Mouse (Mus musculus) layer of hippocampus, adult 8-10 months (tissue): ENCODE results near the gene Coq10b. TPM values are rescaled to one million over a fixed set of nuclear protein-coding genes. Genes with fewer than 3 reads are reported as not detected.
"Not testable (repeated sequence)": the region's sequence is repeated elsewhere in the genome, so short reads cannot be mapped to it uniquely, and the experiment has no call there.

Experiments
- DNase-seq, 2 experiments: peaks; one replicate each; pipeline ENCODE4 v3.0.0; 2022; ENCODE audit warnings: low spot score in 2 of 2
- total RNA-seq, 4 experiments: library from RNA; stranded (reverse); gene quantifications; 2 replicates each; pipeline ENCODE4 v1.2.4; 2022

Coq10b gene
- total RNA-seq, 4 experiments from 2014 or later = 20.4 to 25.3 (median 23.6) TPM

- no peak for DNase-seq
Measured at GRCm38 (mm10) chr1:55055322-55056115, 2.9 kb downstream of the Coq10b start.

DNA sequence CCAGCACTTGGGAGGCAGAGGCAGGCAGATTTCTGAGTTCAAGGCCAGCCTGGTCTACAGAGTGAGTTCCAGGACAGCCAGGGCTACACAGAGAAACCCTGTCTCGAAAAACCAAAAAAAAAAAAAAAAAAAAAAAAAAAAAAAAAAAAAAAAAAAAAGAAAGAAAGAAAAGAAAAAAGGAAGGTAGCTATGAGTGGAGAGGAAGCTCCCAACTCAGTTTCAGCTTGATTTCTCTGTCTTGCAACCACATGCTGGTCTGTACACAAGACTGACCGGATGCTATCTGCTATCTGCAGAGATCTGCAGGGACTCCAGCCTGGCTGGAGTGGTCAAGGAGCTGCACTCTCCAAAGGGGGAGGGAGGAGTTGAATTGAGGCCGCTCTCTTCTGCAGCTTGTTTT, 5.8 kb downstream of the Coq10b start:
- DNase-seq = not testable (repeated sequence)

DNA sequence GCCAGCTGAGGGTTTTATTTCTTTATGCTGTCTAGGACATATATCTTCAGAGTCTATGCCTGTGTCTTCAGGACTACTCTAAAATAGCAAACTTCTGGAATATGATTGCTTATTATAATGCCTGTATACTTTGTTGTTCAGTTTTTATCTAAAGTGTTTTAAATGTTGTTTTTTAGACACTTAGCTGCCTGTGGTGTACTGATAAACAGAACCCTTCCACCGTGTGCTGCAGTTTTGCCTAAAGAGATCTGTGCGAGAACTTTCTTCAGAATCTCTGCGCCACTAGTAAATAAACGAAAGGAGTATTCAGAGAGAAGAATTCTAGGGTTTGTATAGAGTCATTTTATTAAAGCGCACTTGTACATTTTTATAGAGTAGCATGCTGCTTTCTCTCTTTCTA, 8.5 kb downstream of the Coq10b start:
- no peak for DNase-seq

GRCm38 (mm10) chr1:55061772-55062171, 9.2 kb downstream of the Coq10b start:
- DNase-seq = no peak

DNA sequence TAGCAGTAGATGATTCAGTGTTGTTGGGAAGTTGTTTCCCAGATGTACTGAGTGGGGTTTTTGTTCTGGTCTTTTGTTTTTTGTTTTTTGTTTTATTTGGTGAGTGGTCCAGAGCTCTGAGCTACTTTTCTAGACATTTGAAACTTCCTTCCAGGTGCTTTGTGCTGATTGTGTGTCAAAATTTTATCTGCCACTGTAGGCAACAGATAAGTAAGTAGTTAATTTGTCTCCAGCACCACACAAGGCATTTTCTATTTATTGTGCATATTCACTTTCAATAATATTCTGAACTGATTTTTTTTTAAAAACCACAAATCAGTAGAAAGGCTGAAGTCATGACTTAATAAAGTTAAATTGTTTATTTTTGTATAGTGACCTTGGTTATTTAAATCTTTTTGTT, 19.8 kb downstream of the Coq10b start:
- not testable (repeated sequence) for DNase-seq

DNA sequence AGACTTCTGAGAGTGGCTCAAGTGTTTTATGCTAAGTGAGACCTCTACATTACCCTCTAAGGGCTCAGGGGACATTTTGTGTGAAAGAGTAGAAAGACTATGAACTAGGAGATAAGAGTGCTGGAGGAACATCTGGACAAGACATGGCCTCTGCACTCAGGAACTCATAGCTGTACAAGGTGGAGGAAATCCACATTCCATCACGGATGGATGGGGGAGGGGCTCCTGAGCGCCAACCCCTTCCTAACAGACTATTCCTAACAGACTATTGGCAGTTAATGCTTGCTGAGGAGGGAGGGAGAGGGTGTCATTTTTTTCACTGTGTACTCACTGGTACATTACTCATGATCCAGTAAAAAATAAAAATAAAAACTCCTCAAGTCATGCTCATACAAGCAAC, 22.2 kb downstream of the Coq10b start:
- DNase-seq = no peak

GRCm38 (mm10) chr1:55075652-55076394, 23.3 kb downstream of the Coq10b start:
- no peak for DNase-seq

- no peak for DNase-seq
Measured at GRCm38 (mm10) chr1:55076395-55076743, 23.8 kb downstream of the Coq10b start.

DNA sequence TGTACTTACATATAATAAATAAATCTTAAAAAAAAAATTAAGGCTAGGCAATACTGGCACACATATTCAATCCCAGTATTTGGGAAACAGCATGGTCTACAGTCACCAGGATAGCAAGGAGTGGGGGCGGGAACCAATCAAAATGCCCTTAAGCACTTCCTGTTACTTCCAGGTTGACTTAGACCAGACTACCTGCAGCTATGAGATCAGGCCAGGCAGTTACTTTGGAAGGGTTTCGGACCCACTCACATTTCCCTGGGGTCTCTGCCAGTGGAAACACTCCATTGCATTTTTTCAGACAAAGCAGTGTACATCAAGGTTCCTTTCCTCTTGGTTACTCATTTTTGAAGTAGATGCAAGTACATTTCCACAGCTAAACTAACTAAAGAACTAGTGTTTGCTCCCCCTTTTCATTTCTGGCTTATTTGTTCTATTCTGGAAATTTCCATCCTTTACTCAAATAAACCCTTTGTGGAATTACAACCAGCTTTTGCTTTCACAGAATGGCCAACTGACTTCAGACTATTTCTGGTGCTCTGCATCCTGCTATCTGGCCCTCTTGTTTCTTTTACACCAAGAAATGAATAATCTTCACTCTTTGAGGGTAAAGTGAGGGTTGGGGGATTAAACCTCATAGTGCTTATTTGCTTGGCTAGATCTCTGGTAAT, 24.4 kb downstream of the Coq10b start:
- DNase-seq = no peak

- DNase-seq = no peak
Measured at GRCm38 (mm10) chr1:55079677-55080076, 27.1 kb downstream of the Coq10b start.

DNA sequence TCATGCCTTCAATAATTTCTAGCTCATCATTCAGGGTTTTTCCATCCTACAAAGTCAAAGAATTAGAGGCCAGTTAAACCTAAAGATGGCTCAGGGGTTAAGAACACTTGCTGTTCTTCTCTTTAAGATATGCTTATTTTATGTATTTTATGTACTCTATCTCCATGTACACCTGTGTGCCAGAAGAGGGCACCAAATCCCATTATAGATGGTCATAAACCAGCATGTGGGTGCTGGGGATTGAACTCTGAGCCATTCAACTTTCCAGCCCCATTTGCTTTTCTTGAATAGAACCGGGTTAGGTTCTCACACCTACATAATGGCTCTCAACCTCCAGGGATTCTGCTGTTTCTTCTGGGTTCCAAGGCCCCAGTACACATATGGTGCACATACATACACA, 29.5 kb downstream of the Coq10b start:
- DNase-seq = no peak

DNA sequence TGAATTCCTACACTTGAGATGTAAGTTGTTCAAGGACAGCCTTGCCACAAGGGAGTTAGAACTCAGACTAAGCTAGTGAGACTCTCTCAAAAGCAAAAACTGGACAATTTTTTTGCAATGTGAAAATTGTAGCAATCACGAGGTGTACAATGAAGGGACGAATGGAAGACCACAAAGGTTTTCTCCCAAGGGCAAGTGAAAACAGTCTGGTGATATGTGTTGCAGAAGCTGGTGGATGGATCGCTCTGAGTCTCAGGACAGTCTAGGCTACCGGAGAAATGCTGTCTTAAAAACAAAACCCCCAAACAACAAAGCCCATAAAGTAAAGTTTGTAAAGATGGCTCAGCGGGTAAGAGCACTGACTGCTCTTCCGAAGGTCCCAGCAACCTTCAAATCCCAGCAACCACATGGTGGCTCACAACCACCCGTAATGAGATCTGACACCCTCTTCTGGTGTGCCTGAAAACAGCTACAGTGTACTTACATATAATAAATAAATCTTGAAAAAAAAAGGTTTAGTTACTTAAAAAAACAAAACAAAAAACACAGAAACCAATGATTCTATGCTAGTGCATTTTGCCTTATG, 33.3 kb downstream of the Coq10b start:
- DNase-seq = no peak

- peak in 1 of 2 experiments; percentile 8 for DNase-seq
Measured at GRCm38 (mm10) chr1:55086868-55087400, 34.4 kb downstream of the Coq10b start.

- DNase-seq = peak in 1 of 2 experiments; percentile 49
Measured at GRCm38 (mm10) chr1:55087401-55087904, 34.9 kb downstream of the Coq10b start.

- DNase-seq = peak; percentile 98
Measured at GRCm38 (mm10) chr1:55087932-55088610, 35.5 kb downstream of the Coq10b start, which contains the start of the genes Hspe1 and Hspd1. Gene Hspe1 (plus strand): TSS chr1:55088132. Gene Hspd1 (minus strand): TSS chr1:55088243.

GRCm38 (mm10) chr1:55088611-55089497, 36.3 kb downstream of the Coq10b start:
- no peak for DNase-seq

DNA sequence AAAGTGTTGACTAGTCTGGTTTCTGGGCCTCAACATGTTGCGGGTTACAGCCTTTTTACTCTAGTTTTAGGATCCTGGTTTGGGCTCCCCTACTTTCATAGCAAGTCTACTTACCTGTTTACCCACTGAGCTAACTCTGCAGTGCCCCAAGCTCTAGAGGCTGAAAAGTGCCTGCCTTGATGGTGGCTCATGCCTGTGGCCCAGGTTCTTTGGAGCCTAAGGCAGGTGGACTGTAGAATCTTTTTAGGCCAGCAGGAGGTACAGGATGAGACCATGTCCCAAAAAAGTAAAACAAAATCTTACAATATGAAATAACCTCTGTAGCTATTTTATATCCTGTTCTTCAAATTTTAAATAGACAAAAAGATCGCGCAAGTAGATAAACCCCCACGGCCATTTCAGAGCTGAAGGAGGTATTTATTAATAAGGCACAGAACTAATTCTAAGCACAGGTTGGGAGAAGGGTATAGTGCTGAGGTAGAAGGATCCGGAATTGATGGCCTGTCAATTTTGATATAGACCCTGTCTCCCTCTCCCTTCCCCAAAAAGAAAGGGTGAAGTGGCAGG, 37.0 kb downstream of the Coq10b start:
- no peak for DNase-seq

DNA sequence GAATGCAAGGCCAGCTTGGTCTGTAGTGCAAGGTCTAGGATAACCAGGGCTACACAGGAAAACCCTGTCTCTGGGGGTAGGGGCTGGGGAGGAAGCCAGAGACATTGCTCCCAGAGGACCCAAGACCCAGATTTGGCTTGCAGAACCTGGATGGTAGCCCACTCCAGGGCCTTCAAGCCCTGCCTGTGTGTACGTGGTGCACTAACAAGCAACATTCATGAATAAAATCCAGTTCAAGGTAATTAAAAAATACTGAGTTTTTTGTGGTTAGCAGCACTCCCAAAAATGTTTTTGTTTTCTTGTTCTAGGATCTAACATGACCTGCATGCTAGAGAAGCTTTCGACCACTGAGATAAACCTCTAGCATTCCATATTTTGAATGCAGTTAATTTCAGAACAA, 39.5 kb downstream of the Coq10b start:
- DNase-seq = no peak

DNA sequence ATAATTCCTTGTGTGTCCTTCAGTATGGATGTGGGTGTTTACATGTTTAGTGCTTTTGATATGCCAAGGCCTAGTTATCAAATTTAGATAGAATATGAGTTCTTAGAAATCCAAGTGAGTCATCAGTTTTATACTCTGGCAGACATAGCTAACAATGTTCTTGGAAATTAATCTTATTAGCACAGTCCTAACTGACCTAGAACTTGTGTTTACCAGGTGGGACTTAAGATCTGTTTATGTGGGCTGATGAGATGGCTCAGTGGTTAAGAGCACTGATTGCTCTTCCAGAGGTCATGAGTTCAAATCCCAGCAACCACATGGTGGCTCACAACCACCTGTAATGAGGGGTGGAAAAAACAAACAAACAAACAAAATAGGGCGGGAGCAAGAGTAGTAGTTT, 39.9 kb downstream of the Coq10b start:
- no peak for DNase-seq
